Mouse (Mus musculus) kidney, postnatal 0 days (tissue): ENCODE results near the gene 4933430I17Rik. TPM values are rescaled to one million over a fixed set of nuclear protein-coding genes. Genes with fewer than 3 reads are reported as not detected.
"Not testable (repeated sequence)": the region's sequence is repeated elsewhere in the genome, so short reads cannot be mapped to it uniquely, and the experiment has no call there.

Experiments used
- ATAC-seq: fragments of 200-750 bp; cut with Nextera tagmentation; replicated peaks from 2 replicates; pipeline ENCODE4 v1.8.0; 2017; ENCODE audit warnings: low read depth, moderate number of reproducible peaks, moderate TSS enrichment, moderate library complexity; ENCODE audit not compliant: low FRiP score
- DNase-seq: peaks from one replicate; pipeline ENCODE4 v3.0.0-alpha.2; 2016; ENCODE audit warnings: low spot score
- H3K27ac ChIP-seq: fragments of 300-500 bp; sonication (generic); 2 replicates; pipeline ENCODE4 v1.5.1; 2014; ENCODE audit warnings: mild to moderate bottlenecking
- H3K27me3 ChIP-seq: fragments of 300-500 bp; sonication (generic); 2 replicates; pipeline ENCODE4 v1.6.1; 2014; ENCODE audit warnings: low read length, mixed read lengths; ENCODE audit not compliant: insufficient read depth
- H3K36me3 ChIP-seq: fragments of 300-500 bp; sonication (generic); 2 replicates; pipeline ENCODE4 v1.6.1; 2014; ENCODE audit warnings: low read length, mixed read lengths; ENCODE audit not compliant: insufficient read depth
- H3K4me1 ChIP-seq: fragments of 300-500 bp; sonication (generic); replicated peaks from 2 replicates; pipeline ENCODE4 v1.6.1; 2014; ENCODE audit warnings: antibody characterized with exemption, low read length, mixed read lengths; ENCODE audit not compliant: insufficient read depth
- H3K4me2 ChIP-seq: fragments of 300-500 bp; sonication (generic); 2 replicates; pipeline ENCODE4 v1.6.1; 2014; ENCODE audit warnings: mild to moderate bottlenecking, low read length, moderate library complexity, mixed read lengths
- H3K4me3 ChIP-seq: fragments of 300-500 bp; sonication (generic); replicated peaks from 2 replicates; pipeline ENCODE4 v1.5.1; 2014; ENCODE audit warnings: low read depth, low read length
- H3K9ac ChIP-seq: fragments of 300-500 bp; sonication (generic); 2 replicates; pipeline ENCODE4 v1.6.1; 2014; ENCODE audit warnings: low read depth, low read length
- H3K9me3 ChIP-seq: fragments of 300-500 bp; sonication (generic); replicated peaks from 2 replicates; pipeline ENCODE4 v1.6.1; 2016; ENCODE audit warnings: low read length, inconsistent platforms, mixed read lengths
- CTCF ChIP-seq: IDR thresholded peaks from 2 replicates; pipeline ENCODE4 v1.5.1; 2016; ENCODE audit warnings: antibody characterized with exemption, low read depth, mild to moderate bottlenecking, moderate library complexity
- WGBS: fragments of 180-500 bp; shearing (Covaris S2); extraction: QIAGEN DNeasy Blood & Tissue Kit; methylation state at CpG from one replicate; pipeline ENCODE4 v1.1.7; 2014; 5-methylcytosine and 5-hydroxymethylcytosine counted together
- polyA plus RNA-seq: library from polyadenylated mRNA; unstranded; fragments of >200 nt; fragmentation: Nextera tagmentation; extraction: Ambion mirVana; gene quantifications from 2 replicates; pipeline ENCODE4 v1.2.1, GENCODE M21; 2015

The 4933430I17Rik gene
- polyA plus RNA-seq = 0.45 and 0.46 TPM in 2 replicates

DNA sequence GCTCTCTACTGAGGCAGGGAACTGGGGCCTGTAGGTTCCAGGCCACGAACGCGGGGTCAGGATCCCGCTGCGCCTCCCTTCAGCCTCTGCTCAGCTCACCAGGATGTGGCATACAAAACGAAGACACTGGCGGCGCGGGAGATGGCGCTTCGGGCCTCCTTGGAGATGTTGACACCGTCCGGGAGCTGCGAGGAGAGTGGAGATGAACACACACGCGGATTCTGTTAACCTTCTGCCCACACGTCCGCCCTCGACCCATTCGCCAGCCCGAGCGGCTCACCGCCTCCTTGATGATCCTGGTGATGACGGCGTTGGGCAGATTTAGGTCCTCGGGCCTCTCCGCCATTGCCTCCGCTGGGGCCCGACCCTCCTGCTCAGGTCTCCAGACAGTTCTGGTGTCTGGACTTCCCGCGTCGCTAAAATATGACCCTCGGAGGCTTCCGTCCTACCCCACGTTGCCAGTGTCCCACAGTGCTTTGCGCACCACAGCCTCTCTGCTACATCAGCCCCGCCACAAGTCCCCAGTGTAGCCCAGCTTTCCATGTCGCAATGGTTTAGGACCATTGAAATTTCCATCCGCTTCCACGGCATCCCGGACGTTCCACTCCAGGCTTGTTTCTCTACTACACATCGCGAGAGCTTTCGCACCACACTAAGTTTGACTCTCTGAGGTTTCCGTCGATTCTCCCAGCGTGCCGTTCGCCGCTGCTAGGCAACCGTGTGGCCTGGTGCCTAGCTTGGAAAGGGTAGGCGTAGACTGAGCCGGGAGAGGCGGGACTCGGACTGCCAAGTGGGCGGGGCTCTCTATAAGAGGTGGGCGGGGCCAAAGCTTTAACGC is at the start of gene 4933430I17Rik, which contains the start of gene Pole3:
4933430I17Rik (plus strand) TSS at position 719 of the 838 bp plus-strand sequence.
Pole3 (minus strand) TSS at position 418 of the 838 bp plus-strand sequence.
- TF ChIP-seq CTCF = 0 out of 2 replicates have a peak, but pooled peaks have one; percentile 1
- ATAC-seq = peak; percentile 98

DNA sequence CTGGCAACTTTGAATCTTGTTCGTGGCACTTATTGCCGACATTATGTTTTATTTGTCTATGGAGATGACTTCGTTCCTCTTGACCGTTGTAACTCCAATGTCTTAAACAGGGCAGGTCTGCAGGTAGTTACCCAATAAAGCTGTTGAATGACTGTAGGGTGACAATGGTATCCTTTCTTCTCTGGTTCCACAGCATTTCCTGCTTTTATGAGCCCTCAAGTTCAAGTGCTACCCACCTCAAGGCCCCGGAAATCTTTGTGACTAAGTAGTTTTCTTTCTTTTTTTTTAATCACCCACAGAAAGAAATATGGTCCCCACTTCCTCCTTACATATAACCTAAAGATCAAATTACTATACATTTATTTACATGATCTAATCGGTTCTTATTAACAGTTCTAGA is 49.4 kb upstream of the 4933430I17Rik start:
- no peak overlapping the region for H3K4me3 ChIP-seq
- DNase-seq (no peak), ATAC-seq (no peak)
- H3K9ac ChIP-seq = no peak overlapping the region
- H3K9me3 ChIP-seq = no peaks in the 10 kb centered on the region
- WGBS = 70% methylated on average over 6 of the region's 6 CpGs
- peak overlapping the region; percentile 19; the same call in 1 of the 2 replicates for H3K27ac ChIP-seq
- no peak for TF ChIP-seq CTCF
- H3K4me1 ChIP-seq = no peaks in the 10 kb centered on the region
- H3K36me3 ChIP-seq = no peaks in the 10 kb centered on the region
- no peak overlapping the region for H3K4me2 ChIP-seq
- H3K27me3 ChIP-seq = no peaks in the 10 kb centered on the region

More for the DNA sequence above, at the start of gene 4933430I17Rik, which contains the start of gene Pole3:
- Histone ChIP-seq H3K4me3 (peak within 1 kb of the TSS; percentile 85), H3K36me3 (no peaks in the 10 kb centered on the region), H3K4me2 (peak within 1 kb of the TSS; percentile 87), H3K27ac (peak within 1 kb of the TSS; percentile 91), H3K9me3 (no peaks in the 10 kb centered on the region), H3K27me3 (no peaks in the 10 kb centered on the region), H3K4me1 (peaks cover 6% of the 10 kb centered on the region), H3K9ac (peak within 1 kb of the TSS; percentile 88)
- under 1% methylated on average over 59 of the region's 59 CpGs for WGBS
- peak; percentile 99 for DNase-seq

DNA sequence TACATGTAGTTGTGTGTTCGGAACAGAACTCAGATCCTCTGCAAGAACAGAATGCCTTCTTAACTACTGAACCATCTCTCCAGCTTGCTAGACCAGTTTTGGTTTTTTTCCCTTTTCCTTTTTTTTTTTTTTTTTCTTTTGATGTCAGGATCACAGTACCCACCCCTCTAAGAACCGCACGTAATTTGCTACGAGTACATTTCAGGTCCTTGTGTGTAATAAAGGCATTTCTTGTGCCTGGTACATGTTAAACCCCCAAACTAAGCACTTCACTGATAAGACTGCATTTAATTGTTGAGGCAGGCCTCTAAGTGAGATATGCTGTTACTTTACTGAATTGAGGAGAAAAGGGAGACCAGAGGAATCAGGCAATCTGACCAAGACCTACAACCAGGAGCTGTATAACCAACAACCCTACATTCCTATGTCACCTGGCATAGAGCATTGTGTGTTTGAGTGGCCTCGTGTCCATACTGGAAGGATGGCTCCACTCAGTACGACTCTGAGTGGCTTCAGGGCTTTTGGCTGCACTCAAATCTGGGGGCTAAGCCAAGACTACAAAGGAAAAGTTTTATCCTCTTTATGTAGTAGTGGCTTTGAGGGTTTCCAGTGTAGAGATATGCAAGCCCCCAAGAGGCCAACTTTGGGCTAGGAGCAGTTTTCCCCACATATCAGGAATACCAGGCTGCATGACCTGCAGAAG is 47.5 kb upstream of the 4933430I17Rik start:
- DNase-seq = no peak
- no peaks in the 10 kb centered on the region for H3K27me3 ChIP-seq
- H3K4me2 ChIP-seq = no peak overlapping the region
- ATAC-seq = no peak
- TF ChIP-seq CTCF = no peak
- WGBS = 82% methylated on average over 6 of the region's 6 CpGs
- no peaks in the 10 kb centered on the region for H3K4me1 ChIP-seq
- H3K27ac ChIP-seq = no peak overlapping the region
- no peak overlapping the region for H3K4me3 ChIP-seq
- no peak overlapping the region for H3K9ac ChIP-seq
- H3K9me3 ChIP-seq = no peaks in the 10 kb centered on the region
- no peaks in the 10 kb centered on the region for H3K36me3 ChIP-seq

DNA sequence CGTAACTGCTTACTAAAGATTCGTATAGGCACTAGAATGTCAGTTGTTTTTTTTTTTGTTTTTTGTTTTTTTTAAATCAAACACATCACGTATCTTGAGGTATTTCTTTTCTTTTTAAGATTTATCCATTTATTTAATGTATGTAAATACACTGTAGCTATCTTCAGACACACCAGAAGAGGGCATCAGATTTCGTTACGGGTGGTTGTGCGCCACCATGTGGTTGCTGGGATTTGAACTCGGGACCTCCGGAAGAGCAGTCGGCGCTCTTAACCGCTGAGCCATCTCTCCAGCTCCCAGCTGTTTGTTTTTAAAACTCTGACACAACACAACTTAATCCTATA is 45.6 kb upstream of the 4933430I17Rik start:
- Histone ChIP-seq H3K4me3 (peak overlapping the region; percentile 57), H3K4me2 (peak overlapping the region; percentile 78), H3K27ac (peak overlapping the region; percentile 73)
- WGBS = 13% methylated on average over 11 of the region's 11 CpGs
- H3K36me3 ChIP-seq, ATAC-seq, H3K9me3 ChIP-seq, H3K4me1 ChIP-seq, DNase-seq, H3K27me3 ChIP-seq, H3K9ac ChIP-seq: not testable (repeated sequence)
- peak; percentile 76 for TF ChIP-seq CTCF

DNA sequence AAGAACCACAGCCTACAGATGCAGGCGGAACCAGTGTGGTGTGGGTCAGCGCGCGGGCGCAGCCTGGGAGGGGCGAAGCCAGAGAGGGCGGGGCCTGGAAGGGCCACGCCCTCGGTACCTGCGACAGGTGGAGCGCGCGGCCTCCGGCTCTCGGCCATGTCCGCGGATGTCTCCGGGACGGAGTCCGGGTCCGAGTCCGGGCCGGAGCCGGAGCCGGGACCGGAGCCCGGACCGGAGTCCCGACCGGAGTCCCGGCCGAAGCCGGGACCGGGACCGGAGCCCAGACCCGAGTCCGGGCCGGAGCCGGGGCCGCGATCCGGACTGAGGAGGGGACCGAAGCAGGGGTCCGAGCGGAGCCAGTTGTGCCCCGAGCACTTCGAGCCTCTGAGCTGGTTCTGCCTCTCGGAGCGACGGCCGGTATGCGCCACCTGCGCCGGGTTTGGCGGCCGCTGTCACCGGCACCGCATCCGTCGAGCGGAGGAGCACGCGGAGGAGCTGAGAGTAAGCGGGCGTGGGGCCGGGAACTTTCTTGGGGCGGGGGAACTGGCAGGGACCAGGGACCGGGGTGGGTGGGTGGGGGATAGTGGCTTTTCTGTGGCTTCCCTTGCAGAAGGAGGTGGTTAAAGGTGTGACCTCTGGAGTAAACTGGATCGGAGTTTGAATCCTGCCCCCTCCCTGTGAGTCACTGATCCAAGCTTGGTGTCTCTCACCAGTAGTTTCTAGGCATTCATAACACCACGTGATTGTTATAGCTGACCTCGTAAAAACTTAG is 45.0 kb upstream of the 4933430I17Rik start, which contains the start of gene Bspry:
Bspry (plus strand) TSS at position 117 of the 772 bp plus-strand sequence.
- WGBS = under 1% methylated on average over 69 of the region's 71 CpGs
- H3K27ac ChIP-seq = peak within 1 kb of the TSS; percentile 73

More for the DNA sequence above, 45.0 kb upstream of the 4933430I17Rik start, which contains the start of gene Bspry:
- H3K36me3 ChIP-seq = no peaks in the 10 kb centered on the region
- peak within 1 kb of the TSS; percentile 57 for H3K4me3 ChIP-seq
- ATAC-seq (peak; percentile 93), DNase-seq (peak; percentile 71)
- no peaks in the 10 kb centered on the region for H3K27me3 ChIP-seq
- peak within 1 kb of the TSS; percentile 78 for H3K4me2 ChIP-seq
- TF ChIP-seq CTCF = no peak
- H3K9ac ChIP-seq = peak within 1 kb of the TSS; percentile 64
- H3K4me1 ChIP-seq = no peaks in the 10 kb centered on the region
- no peaks in the 10 kb centered on the region for H3K9me3 ChIP-seq
